ENCODE assay signal across 12 mouse cellular contexts in the genomic region with DNA sequence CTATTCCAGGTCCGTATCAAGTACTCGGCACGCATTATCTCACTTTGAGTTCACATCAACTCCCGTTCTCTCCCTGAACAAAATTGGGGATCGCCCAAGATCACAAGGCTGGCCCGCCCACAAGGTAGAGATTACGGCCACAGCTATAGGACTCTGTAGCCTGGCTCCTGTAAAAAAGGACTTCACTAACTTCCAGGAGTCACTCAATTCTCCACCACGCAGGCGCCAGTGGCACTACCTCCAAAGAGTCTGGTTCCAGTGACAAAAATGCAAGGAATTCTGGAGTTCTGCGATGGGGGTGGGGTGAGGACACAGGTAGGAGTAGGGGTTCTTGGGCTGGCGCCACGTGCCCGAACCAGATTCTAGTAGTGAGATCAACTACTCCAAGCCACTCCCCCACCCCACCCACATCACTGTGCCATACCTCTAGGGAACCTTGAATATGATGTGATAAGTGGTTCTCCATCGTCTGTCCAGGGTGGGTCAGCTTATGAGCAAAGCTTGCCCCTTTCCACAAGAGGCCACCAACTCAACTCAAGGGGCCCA. TPM values are rescaled to one million over a fixed set of nuclear protein-coding genes. Genes with fewer than 3 reads are reported as not detected.
DNase-seq lines count a peak whose midpoint lies in the region; ATAC-seq and TF ChIP-seq lines count a peak whose summit lies in the region.
"Had no signal": no experiment of that assay in that cellular context is flagged by ENCODE, and none has a peak within 500 bp of the region (broad histone marks: within the 10 kb centered on the region; RNA-seq: fewer than 3 reads in every experiment).

No protein-coding gene starts in this region.

- peaks cover 3% of the 10 kb centered on the region; the same call in 1 of the 2 replicates for H3K4me1 ChIP-seq in lung, embryonic 14.5 days (ENCODE audit: insufficient read depth)
- peaks cover 18% of the 10 kb centered on the region; the same call in 1 of the 2 replicates for H3K4me1 ChIP-seq in embryonic facial prominence, embryonic 15.5 days
- H3K4me1 ChIP-seq in small intestine, adult 2 months (ENCODE audit: control insufficient read depth, insufficient read depth, insufficient read length, low read length) = peaks cover 12% of the 10 kb centered on the region

- ATAC-seq in lung, embryonic 14.5 days (ENCODE audit: insufficient read depth) = no peak
- ATAC-seq in embryonic facial prominence, embryonic 15.5 days (ENCODE audit: insufficient number of reproducible peaks, low FRiP score, low TSS enrichment, low read depth) = no peak

- H3K27me3 ChIP-seq in lung, embryonic 14.5 days (ENCODE audit: insufficient read depth, low read length) = no peaks in the 10 kb centered on the region
- 0 out of 2 replicates have a peak, but pooled peaks cover 7% of the 10 kb centered on the region for H3K27me3 ChIP-seq in embryonic facial prominence, embryonic 15.5 days
- no peaks in the 10 kb centered on the region for H3K27me3 ChIP-seq in small intestine, adult 2 months (ENCODE audit: control insufficient read depth, insufficient read depth, low read length)

- H3K4me3 ChIP-seq in gastrocnemius, adult 2 months = peak overlapping the region; percentile 79
- H3K4me3 ChIP-seq in lung, embryonic 14.5 days (ENCODE audit: low read depth, low read length) = no peak overlapping the region
- H3K4me3 ChIP-seq in embryonic facial prominence, embryonic 15.5 days (replicated peaks) = peak overlapping the region; percentile 53
- H3K4me3 ChIP-seq in small intestine, adult 2 months (ENCODE audit: low read depth, low read length) = peak overlapping the region; percentile 75

- intact Hi-C loops in gastrocnemius, adult 2 months (cut with DNase I) = loop anchor here (5.0 to 10.0 kb wide), 2 partner anchors 36 to 463 kb away; partner anchors contain the start of gene Dcaf1
- intact Hi-C loops in gastrocnemius, postnatal 14 days (cut with DNase I; ENCODE audit: low total_unique reads) = loop anchor here (5.0 kb wide), 1 partner anchor 316 kb away; no protein-coding TSS in a partner anchor

- H3K4me2 ChIP-seq in lung, embryonic 14.5 days = peak overlapping the region; percentile 89
- peak overlapping the region; percentile 94 for H3K4me2 ChIP-seq in embryonic facial prominence, embryonic 15.5 days (replicated peaks)

- no peak for DNase-seq in gastrocnemius, adult 2 months
- no peak for DNase-seq in gastrocnemius, postnatal 14 days
- DNase-seq in lung, embryonic 14.5 days = no peak
- DNase-seq in lung, postnatal 4 days = no peak
- no peak for DNase-seq in spleen, postnatal 10 days (ENCODE audit: low spot score in 2 of 2)
- no peak for DNase-seq in MN1 (ENCODE audit: low spot score)
- DNase-seq: gastrocnemius, postnatal 36 days; layer of hippocampus, postnatal 36 days had no signal

- peak overlapping the region; percentile 97 for H3K27ac ChIP-seq in gastrocnemius, adult 2 months
- H3K27ac ChIP-seq in lung, embryonic 14.5 days (ENCODE audit: low read depth) = no peak overlapping the region
- H3K27ac ChIP-seq in embryonic facial prominence, embryonic 15.5 days (replicated peaks) = no peak overlapping the region
- 0 out of 2 replicates have a peak overlapping the region, but pooled peaks have one; percentile 27 for H3K27ac ChIP-seq in small intestine, adult 2 months (ENCODE audit: insufficient read depth, low read depth, low read length)
- H3K27ac ChIP-seq: neural tube, embryonic 12.5 days had no signal

- no peaks in the 10 kb centered on the region for H3K9me3 ChIP-seq in lung, embryonic 14.5 days (ENCODE audit: low read depth, low read length)
- no peaks in the 10 kb centered on the region for H3K9me3 ChIP-seq in embryonic facial prominence, embryonic 15.5 days (replicated peaks)
- H3K9me3 ChIP-seq: forebrain, embryonic 10.5 days; neural tube, embryonic 12.5 days had no signal

- no peak overlapping the region for H3K9ac ChIP-seq in lung, embryonic 14.5 days
- H3K9ac ChIP-seq in embryonic facial prominence, embryonic 15.5 days = no peak overlapping the region

- 77% methylated on average over 14 of the region's 14 CpGs for WGBS in lung, embryonic 14.5 days
- 85% methylated on average over 14 of the region's 14 CpGs for WGBS in embryonic facial prominence, embryonic 15.5 days
- WGBS in small intestine, adult 2 months = 79% methylated on average over 14 of the region's 14 CpGs

- TF ChIP-seq CTCF in gastrocnemius, adult 2 months (IDR thresholded peaks at IDR 0.05) = no peak
- TF ChIP-seq CTCF in lung, embryonic 14.5 days (IDR thresholded peaks at IDR 0.05; ENCODE audit: low read depth) = no peak
- no peak for TF ChIP-seq CTCF in small intestine, adult 2 months (IDR thresholded peaks at IDR 0.05; ENCODE audit: extremely low read depth, insufficient read length, insufficient replicate concordance, low read depth, low read length)

- H3K36me3 ChIP-seq in lung, embryonic 14.5 days (ENCODE audit: insufficient read depth) = no peaks in the 10 kb centered on the region
- no peaks in the 10 kb centered on the region for H3K36me3 ChIP-seq in embryonic facial prominence, embryonic 15.5 days
- peaks cover 4% of the 10 kb centered on the region; the same call in 1 of the 2 replicates for H3K36me3 ChIP-seq in small intestine, adult 2 months (ENCODE audit: control insufficient read depth, insufficient read depth, low read length)
- H3K36me3 ChIP-seq: forebrain, embryonic 10.5 days; neural tube, embryonic 12.5 days had no signal

- no peak for TF ChIP-seq POLR2A in small intestine, adult 2 months (IDR thresholded peaks at IDR 0.05; ENCODE audit: low read depth, low read length)

RNA-seq across cellular contexts. Expression of gene Mapkapk3, which starts 1.5 kb away (rescaled TPM):
- total RNA-seq in gastrocnemius, adult 2 months (2021) = 10 to 100 TPM; 32.6 to 48.1 TPM
- total RNA-seq in gastrocnemius, postnatal 14 days (2021) = 10 to 100 TPM; 14.6 to 15.9 TPM
- polyA plus RNA-seq in lung, embryonic 14.5 days (2014; fragmentation: Nextera tagmentation; extraction: Ambion mirVana) = 7.8 and 8.3 TPM in 2 replicates
- 22.2 and 24.0 TPM in 2 replicates for polyA plus RNA-seq in embryonic facial prominence, embryonic 15.5 days (2015; fragmentation: Nextera tagmentation; extraction: Ambion mirVana)
- 19.4 and 25.7 TPM in 2 replicates for polyA plus RNA-seq in small intestine, adult 2 months (2012; rRNA removed)

RNA-seq across cellular contexts. Expression of gene Cish, which starts 7.6 kb away (rescaled TPM):
- 100 to 1,000 TPM in 1 of 2 experiments, 10 to 100 TPM in 1; 25.7 to 113 TPM for total RNA-seq in gastrocnemius, adult 2 months (2021)
- total RNA-seq in gastrocnemius, postnatal 14 days (2021) = 10 to 100 TPM; 17.2 to 23.8 TPM
- 8.5 and 9.2 TPM in 2 replicates for polyA plus RNA-seq in lung, embryonic 14.5 days (2014; fragmentation: Nextera tagmentation; extraction: Ambion mirVana)
- polyA plus RNA-seq in embryonic facial prominence, embryonic 15.5 days (2015; fragmentation: Nextera tagmentation; extraction: Ambion mirVana) = 14.4 and 18.9 TPM in 2 replicates
- polyA plus RNA-seq in small intestine, adult 2 months (2012; rRNA removed) = 19.1 and 33.6 TPM in 2 replicates

RNA-seq across cellular contexts. Expression of gene Hemk1, which starts 50.0 kb away (rescaled TPM):
- 10 to 100 TPM; 11.6 to 14.4 TPM for total RNA-seq in gastrocnemius, adult 2 months (2021)
- 10 to 100 TPM; 12.0 to 13.2 TPM for total RNA-seq in gastrocnemius, postnatal 14 days (2021)
- polyA plus RNA-seq in lung, embryonic 14.5 days (2014; fragmentation: Nextera tagmentation; extraction: Ambion mirVana) = 9.8 and 11.3 TPM in 2 replicates
- polyA plus RNA-seq in embryonic facial prominence, embryonic 15.5 days (2015; fragmentation: Nextera tagmentation; extraction: Ambion mirVana) = 11.7 and 12.3 TPM in 2 replicates
- 9.8 and 9.9 TPM in 2 replicates for polyA plus RNA-seq in small intestine, adult 2 months (2012; rRNA removed)

RNA-seq across cellular contexts. Expression of gene 6430571L13Rik, which starts 52.2 kb away (rescaled TPM):
- 10 to 100 TPM; 37.9 to 49.6 TPM for total RNA-seq in gastrocnemius, adult 2 months (2021)
- total RNA-seq in gastrocnemius, postnatal 14 days (2021) = 10 to 100 TPM; 41.9 to 49.8 TPM
- polyA plus RNA-seq in lung, embryonic 14.5 days (2014; fragmentation: Nextera tagmentation; extraction: Ambion mirVana) = 0.27 and 0.28 TPM in 2 replicates
- 0.91 and 0.97 TPM in 2 replicates for polyA plus RNA-seq in embryonic facial prominence, embryonic 15.5 days (2015; fragmentation: Nextera tagmentation; extraction: Ambion mirVana)
- 0.10 and 0.25 TPM in 2 replicates for polyA plus RNA-seq in small intestine, adult 2 months (2012; rRNA removed)

RNA-seq across cellular contexts. Expression of gene Dock3, which starts 56.5 kb away (rescaled TPM):
- total RNA-seq in gastrocnemius, adult 2 months (2021) = not detected
- total RNA-seq in gastrocnemius, postnatal 14 days (2021) = not detected
- polyA plus RNA-seq in lung, embryonic 14.5 days (2014; fragmentation: Nextera tagmentation; extraction: Ambion mirVana) = 0.23 and 0.25 TPM in 2 replicates
- 0.56 and 0.83 TPM in 2 replicates for polyA plus RNA-seq in embryonic facial prominence, embryonic 15.5 days (2015; fragmentation: Nextera tagmentation; extraction: Ambion mirVana)
- polyA plus RNA-seq in small intestine, adult 2 months (2012; rRNA removed) = 0.57 and 3.1 TPM in 2 replicates
- total RNA-seq: gastrocnemius, postnatal 36 days had no signal

Comparison
In these comparisons a context has a peak if more than half of its experiments do, and no peak if none do; other contexts are left out.
1. H3K27ac ChIP-seq: peak in gastrocnemius, adult 2 months (single experiment) and small intestine, adult 2 months (single experiment); none in lung, embryonic 14.5 days (single experiment) and embryonic facial prominence, embryonic 15.5 days (single experiment).